8 mouse cellular contexts compared by ENCODE assay signal in the genomic region with DNA sequence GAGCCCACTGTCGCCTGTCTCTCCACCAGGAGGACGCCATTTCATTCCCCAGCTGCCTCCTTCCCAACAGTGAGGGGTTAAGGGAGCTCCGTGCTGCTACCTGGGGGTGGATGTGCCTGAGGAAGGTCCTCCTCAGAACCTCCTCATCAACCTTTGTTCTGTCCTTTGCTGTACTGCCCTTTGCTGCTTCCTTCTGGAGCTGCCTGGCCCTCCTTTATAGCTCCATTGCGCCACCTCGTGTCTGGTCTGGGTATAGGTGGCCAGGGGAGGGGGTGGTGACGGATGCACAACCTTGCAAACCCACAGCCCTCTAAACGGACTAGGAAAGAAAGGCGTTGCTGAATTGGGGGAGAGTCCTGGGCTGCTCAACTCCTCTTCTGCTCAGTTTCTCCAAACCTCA. TPM values are rescaled to one million over a fixed set of nuclear protein-coding genes. Genes with fewer than 3 reads are reported as not detected.
DNase-seq lines count a peak whose midpoint lies in the region; ATAC-seq and TF ChIP-seq lines count a peak whose summit lies in the region.

No protein-coding gene starts in this region.

- no peaks in the 10 kb centered on the region for H3K4me1 ChIP-seq in embryonic facial prominence, embryonic 11.5 days (ENCODE audit: control insufficient read depth, insufficient read depth, low read length)
- peaks cover 5% of the 10 kb centered on the region for H3K4me1 ChIP-seq in limb, embryonic 13.5 days
- H3K4me1 ChIP-seq in midbrain, embryonic 16.5 days (ENCODE audit: control insufficient read depth, insufficient read depth, low read length) = peaks cover under 1% of the 10 kb centered on the region; the same call in 1 of the 2 replicates
- H3K4me1 ChIP-seq in spleen, adult 2 months (ENCODE audit: control insufficient read depth, insufficient read depth, insufficient read length) = no peaks in the 10 kb centered on the region

- 0 out of 2 replicates have a peak, but pooled peaks have one; percentile 50 for ATAC-seq in embryonic facial prominence, embryonic 11.5 days (replicated peaks; ENCODE audit: insufficient number of reproducible peaks, low FRiP score, low TSS enrichment, low read depth)
- ATAC-seq in limb, embryonic 13.5 days (ENCODE audit: low FRiP score, low read depth) = peak; percentile 55
- ATAC-seq in midbrain, embryonic 16.5 days = peak; percentile 59

- peak; percentile 70 for DNase-seq in 416B (ENCODE audit: low read depth)
- peak; percentile 90 for DNase-seq in adrenal gland, postnatal 25 days
- peak; percentile 79 for DNase-seq in embryonic facial prominence, embryonic 11.5 days (ENCODE audit: low spot score)
- DNase-seq in heart, adult 8-10 months (ENCODE audit: low spot score) = peak; percentile 85
- peak; percentile 84 for DNase-seq in kidney, adult 18-20 months
- DNase-seq in spleen, adult 2 months (ENCODE audit: low read depth in 1 of 2, low spot score in 2 of 2) = peak; percentile 53 to 82

- TF ChIP-seq POLR2A in spleen, adult 2 months (IDR thresholded peaks at IDR 0.05; ENCODE audit: low read depth, low read length) = no peak

- no peaks in the 10 kb centered on the region for H3K36me3 ChIP-seq in embryonic facial prominence, embryonic 11.5 days (replicated peaks; ENCODE audit: control insufficient read depth, insufficient read depth, low read depth, low read length)
- peaks cover 63% of the 10 kb centered on the region for H3K36me3 ChIP-seq in limb, embryonic 13.5 days
- no peaks in the 10 kb centered on the region; the same call in 1 of the 2 replicates for H3K36me3 ChIP-seq in midbrain, embryonic 16.5 days (ENCODE audit: control insufficient read depth, insufficient read depth, low read length)
- H3K36me3 ChIP-seq in spleen, adult 2 months (ENCODE audit: control insufficient read depth, insufficient read depth, low read length) = peaks cover 11% of the 10 kb centered on the region

- no peak overlapping the region for H3K4me2 ChIP-seq in embryonic facial prominence, embryonic 11.5 days (ENCODE audit: low read depth, low read length)
- no peak overlapping the region for H3K4me2 ChIP-seq in limb, embryonic 13.5 days (replicated peaks)
- H3K4me2 ChIP-seq in midbrain, embryonic 16.5 days (ENCODE audit: low read length) = no peak overlapping the region

- TF ChIP-seq CTCF in spleen, adult 2 months (IDR thresholded peaks at IDR 0.05; ENCODE audit: extremely low read depth, insufficient read depth, insufficient read length, insufficient replicate concordance) = peak; percentile 86; the same call in 1 of the 2 replicates

- peak overlapping the region; percentile 43 for H3K9ac ChIP-seq in embryonic facial prominence, embryonic 11.5 days (replicated peaks; ENCODE audit: low read length)
- peak overlapping the region; percentile 43; the same call in 1 of the 2 replicates for H3K9ac ChIP-seq in limb, embryonic 13.5 days
- peak overlapping the region; percentile 15; the same call in 1 of the 2 replicates for H3K9ac ChIP-seq in midbrain, embryonic 16.5 days (ENCODE audit: low read depth, low read length)

- H3K27me3 ChIP-seq in embryonic facial prominence, embryonic 11.5 days (ENCODE audit: control insufficient read depth, insufficient read depth, low read length) = no peaks in the 10 kb centered on the region
- H3K27me3 ChIP-seq in limb, embryonic 13.5 days = no peaks in the 10 kb centered on the region
- H3K27me3 ChIP-seq in midbrain, embryonic 16.5 days (ENCODE audit: control insufficient read depth, insufficient read depth, low read depth, low read length) = no peaks in the 10 kb centered on the region
- H3K27me3 ChIP-seq in spleen, adult 2 months (ENCODE audit: control insufficient read depth, insufficient read depth, low read length) = no peaks in the 10 kb centered on the region

- H3K9me3 ChIP-seq in embryonic facial prominence, embryonic 11.5 days (replicated peaks; ENCODE audit: control insufficient read depth, low read length) = no peaks in the 10 kb centered on the region
- no peaks in the 10 kb centered on the region for H3K9me3 ChIP-seq in limb, embryonic 13.5 days
- no peaks in the 10 kb centered on the region for H3K9me3 ChIP-seq in midbrain, embryonic 16.5 days (replicated peaks; ENCODE audit: control insufficient read depth, low read length, poor library complexity, severe bottlenecking)

- WGBS in embryonic facial prominence, embryonic 11.5 days = 16% methylated on average over 8 of the region's 8 CpGs
- WGBS in limb, embryonic 13.5 days = 19% methylated on average over 8 of the region's 8 CpGs
- 15% methylated on average over 8 of the region's 8 CpGs for WGBS in midbrain, embryonic 16.5 days
- 35% methylated on average over 8 of the region's 8 CpGs for WGBS in spleen, adult 2 months

- H3K4me3 ChIP-seq in embryonic facial prominence, embryonic 11.5 days (ENCODE audit: low read depth, low read length) = no peak overlapping the region
- no peak overlapping the region for H3K4me3 ChIP-seq in limb, embryonic 13.5 days
- no peak overlapping the region for H3K4me3 ChIP-seq in midbrain, embryonic 16.5 days (ENCODE audit: low read depth, low read length)
- no peak overlapping the region for H3K4me3 ChIP-seq in spleen, adult 2 months (ENCODE audit: extremely low read depth, insufficient read depth, insufficient read length)

- H3K27ac ChIP-seq in embryonic facial prominence, embryonic 11.5 days (replicated peaks; ENCODE audit: low read depth, low read length) = no peak overlapping the region
- no peak overlapping the region for H3K27ac ChIP-seq in limb, embryonic 13.5 days
- H3K27ac ChIP-seq in midbrain, embryonic 16.5 days (ENCODE audit: low read length) = peak overlapping the region; percentile 39
- no peak overlapping the region for H3K27ac ChIP-seq in spleen, adult 2 months (ENCODE audit: insufficient read depth, low read length)

RNA-seq across cellular contexts. Expression of a gene that starts 3.1 kb away (rescaled TPM):
- total RNA-seq in adrenal gland, postnatal 25 days (2021) = 0.91 TPM in 1 of 2 replicates, not detected in the other
- 0.58 and 0.59 TPM in 2 replicates for polyA plus RNA-seq in embryonic facial prominence, embryonic 11.5 days (2014; fragmentation: Nextera tagmentation; extraction: Ambion mirVana)
- total RNA-seq in heart, adult 8-10 months (2022) = under 1 TPM in 1 of 4 experiments, not detected in 3; 0.44 TPM
- polyA plus RNA-seq in limb, embryonic 13.5 days (2015; fragmentation: Nextera tagmentation; extraction: Ambion mirVana) = 1.4 and 1.7 TPM in 2 replicates
- 4.5 and 4.9 TPM in 2 replicates for polyA plus RNA-seq in midbrain, embryonic 16.5 days (2015; fragmentation: Nextera tagmentation; extraction: Ambion mirVana)
- polyA plus RNA-seq in spleen, adult 2 months (2012; rRNA removed) = 4,893 and 4,931 TPM in 2 replicates

RNA-seq across cellular contexts. Expression of a gene that starts 7.6 kb away (rescaled TPM):
- total RNA-seq in adrenal gland, postnatal 25 days (2021) = 70.6 and 74.9 TPM in 2 replicates
- 23.1 and 24.1 TPM in 2 replicates for polyA plus RNA-seq in embryonic facial prominence, embryonic 11.5 days (2014; fragmentation: Nextera tagmentation; extraction: Ambion mirVana)
- 10 to 100 TPM; 54.6 to 72.9 (median 62.2) TPM for total RNA-seq in heart, adult 8-10 months (2022)
- polyA plus RNA-seq in limb, embryonic 13.5 days (2015; fragmentation: Nextera tagmentation; extraction: Ambion mirVana) = 29.2 and 32.0 TPM in 2 replicates
- 59.6 and 71.2 TPM in 2 replicates for polyA plus RNA-seq in midbrain, embryonic 16.5 days (2015; fragmentation: Nextera tagmentation; extraction: Ambion mirVana)
- 228 and 357 TPM in 2 replicates for polyA plus RNA-seq in spleen, adult 2 months (2012; rRNA removed)

RNA-seq across cellular contexts. Expression of a gene that starts 12.6 kb away (rescaled TPM):
- total RNA-seq in adrenal gland, postnatal 25 days (2021) = 1.9 and 7.7 TPM in 2 replicates
- polyA plus RNA-seq in embryonic facial prominence, embryonic 11.5 days (2014; fragmentation: Nextera tagmentation; extraction: Ambion mirVana) = 0.84 and 1.1 TPM in 2 replicates
- total RNA-seq in heart, adult 8-10 months (2022) = 1 to 10 TPM in 1 of 4 experiments, under 1 TPM in 3; 0.34 to 1.7 (median 0.57) TPM
- polyA plus RNA-seq in limb, embryonic 13.5 days (2015; fragmentation: Nextera tagmentation; extraction: Ambion mirVana) = 2.8 TPM in 2 replicates
- 1.3 and 3.0 TPM in 2 replicates for polyA plus RNA-seq in midbrain, embryonic 16.5 days (2015; fragmentation: Nextera tagmentation; extraction: Ambion mirVana)
- polyA plus RNA-seq in spleen, adult 2 months (2012; rRNA removed) = 2.7 and 3.1 TPM in 2 replicates

RNA-seq across cellular contexts. Expression of a gene that starts 30.4 kb away (rescaled TPM):
- total RNA-seq in adrenal gland, postnatal 25 days (2021) = 32.3 and 38.1 TPM in 2 replicates
- polyA plus RNA-seq in embryonic facial prominence, embryonic 11.5 days (2014; fragmentation: Nextera tagmentation; extraction: Ambion mirVana) = 16.8 and 23.1 TPM in 2 replicates
- 10 to 100 TPM; 15.6 to 19.2 (median 18.1) TPM for total RNA-seq in heart, adult 8-10 months (2022)
- 45.9 and 46.2 TPM in 2 replicates for polyA plus RNA-seq in limb, embryonic 13.5 days (2015; fragmentation: Nextera tagmentation; extraction: Ambion mirVana)
- 10.6 and 10.8 TPM in 2 replicates for polyA plus RNA-seq in midbrain, embryonic 16.5 days (2015; fragmentation: Nextera tagmentation; extraction: Ambion mirVana)
- polyA plus RNA-seq in spleen, adult 2 months (2012; rRNA removed) = 24.3 and 30.3 TPM in 2 replicates

RNA-seq across cellular contexts. Expression of a gene that starts 35.3 kb away (rescaled TPM):
- total RNA-seq in adrenal gland, postnatal 25 days (2021) = 40.6 and 43.5 TPM in 2 replicates
- 16.8 and 19.0 TPM in 2 replicates for polyA plus RNA-seq in embryonic facial prominence, embryonic 11.5 days (2014; fragmentation: Nextera tagmentation; extraction: Ambion mirVana)
- total RNA-seq in heart, adult 8-10 months (2022) = 10 to 100 TPM; 39.9 to 50.4 (median 43.5) TPM
- 48.8 and 56.3 TPM in 2 replicates for polyA plus RNA-seq in limb, embryonic 13.5 days (2015; fragmentation: Nextera tagmentation; extraction: Ambion mirVana)
- polyA plus RNA-seq in midbrain, embryonic 16.5 days (2015; fragmentation: Nextera tagmentation; extraction: Ambion mirVana) = 7.6 and 10.6 TPM in 2 replicates
- polyA plus RNA-seq in spleen, adult 2 months (2012; rRNA removed) = 25.1 and 29.5 TPM in 2 replicates

Comparison
In these comparisons a context has a peak if more than half of its experiments do, and no peak if none do; other contexts are left out.
1. RNA of a gene that starts 3.1 kb away (polyA plus RNA-seq): 4,893 to 4,931 TPM in spleen, adult 2 months; 4.5 to 4.9 TPM in midbrain, embryonic 16.5 days, 1.4 to 1.7 TPM in limb, embryonic 13.5 days and 0.58 to 0.59 TPM in embryonic facial prominence, embryonic 11.5 days; every median in the first group is over 100 times any median in the second.
2. Peak in every context shown above with its lines, with median percentiles within 50 percentile points of each other: DNase-seq, ATAC-seq and H3K9ac ChIP-seq.